Mouse (Mus musculus) MEL (cell line): ENCODE measurements around the gene Tnfrsf8.

Source experiments
- CTCF ChIP-seq, 3 experiments: IDR thresholded peaks in 2 of 3; conservative IDR thresholded peaks in 1 of 3; 2 replicates each; pipeline ENCODE4 v1.5.1; 2011 to 2012; ENCODE audit warnings: low read length in 3 of 3, low read depth in 2 of 3, mild to moderate bottlenecking in 2 of 3, improper control_type of control experiment in 1 of 3, inconsistent platforms in 1 of 3, mixed read lengths in 1 of 3, moderate library complexity in 1 of 3; ENCODE audit not compliant: control insufficient read depth in 1 of 3, insufficient read depth in 1 of 3, poor library complexity in 1 of 3, severe bottlenecking in 1 of 3
- HCFC1 ChIP-seq: IDR thresholded peaks from 2 replicates; pipeline ENCODE4 v1.6.1; 2012; ENCODE audit warnings: low read depth, mild to moderate bottlenecking, inconsistent platforms, low read length, improper control_type of control experiment, moderate library complexity
- MAFK ChIP-seq: IDR thresholded peaks from 2 replicates; pipeline ENCODE4 v1.6.1; 2011; ENCODE audit warnings: low read depth, mild to moderate bottlenecking, low read length, improper control_type of control experiment, borderline replicate concordance
- POLR2A ChIP-seq, 2 experiments: IDR thresholded peaks; 2 replicates each; pipeline ENCODE4 v1.6.1; 2011 to 2012; ENCODE audit warnings: low read length in 2 of 2, mild to moderate bottlenecking in 2 of 2, control low read depth in 1 of 2, improper control_type of control experiment in 1 of 2, low read depth in 1 of 2, moderate library complexity in 1 of 2; ENCODE audit not compliant: control insufficient read depth in 1 of 2, insufficient read depth in 1 of 2, poor library complexity in 1 of 2
- TAL1 ChIP-seq: IDR thresholded peaks from 2 replicates; pipeline ENCODE4 v1.6.1; 2012; ENCODE audit warnings: mild to moderate bottlenecking, inconsistent platforms, low read length, moderate library complexity, mixed read lengths
- ZNF384 ChIP-seq: IDR thresholded peaks from 2 replicates; pipeline ENCODE4 v1.6.1; 2012; ENCODE audit warnings: low read depth, mild to moderate bottlenecking, inconsistent platforms, low read length, improper control_type of control experiment

DNA sequence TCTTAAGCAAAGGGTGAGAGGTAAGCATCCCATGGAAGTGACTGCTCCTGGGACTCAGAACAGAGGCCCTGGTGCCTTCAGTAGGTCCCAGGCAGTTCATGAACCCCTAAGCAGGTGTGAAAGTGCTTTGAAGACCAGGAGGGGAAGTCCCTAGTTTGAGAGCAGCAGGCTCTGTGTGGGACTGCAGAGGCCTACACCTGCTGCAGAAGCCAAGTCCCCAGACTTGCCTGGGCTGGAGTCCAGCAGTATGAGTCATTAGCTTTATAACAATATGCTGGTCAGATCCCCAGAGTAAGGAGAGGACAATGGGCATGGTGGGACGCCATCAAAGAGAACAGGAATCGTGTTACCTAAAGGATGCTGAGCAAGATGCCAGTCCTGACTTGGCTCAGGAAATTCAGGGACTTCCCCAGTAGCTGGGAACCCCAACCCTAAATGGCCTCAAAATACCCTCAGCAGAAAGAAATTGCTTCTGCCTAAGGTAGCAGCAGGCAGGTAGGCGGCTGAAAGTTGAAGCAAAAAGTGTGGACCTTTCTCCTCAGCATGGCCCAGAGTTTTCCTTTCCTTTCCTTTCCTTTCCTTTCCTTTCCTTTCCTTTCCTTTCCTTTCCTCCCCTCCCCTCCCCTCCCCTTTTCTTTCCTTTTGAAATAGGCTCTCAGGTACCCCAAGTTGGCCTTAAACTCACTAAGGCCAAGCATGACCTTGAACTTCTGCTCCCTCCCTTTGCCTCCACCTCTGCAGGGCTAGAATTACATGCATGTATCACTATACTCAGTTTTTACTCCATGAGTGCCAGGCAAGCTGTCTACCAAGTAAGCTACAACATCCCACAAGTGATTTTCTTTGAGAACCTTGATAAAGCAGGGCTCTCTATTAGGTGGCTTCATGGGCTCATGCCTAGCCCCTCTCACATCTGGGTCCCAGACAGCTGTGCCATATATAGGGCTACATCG lies 4.6 kb upstream of the Tnfrsf8 start:
- TF ChIP-seq CTCF (IDR thresholded peaks at IDR 0.05 in 2 of 3, conservative IDR thresholded peaks at IDR 0.05 in 1 of 3; ENCODE audit: control insufficient read depth in 1 of 3, insufficient read depth in 1 of 3, low read depth in 2 of 3, low read length in 3 of 3, poor library complexity in 1 of 3, severe bottlenecking in 1 of 3), result no peak
- no peak for TF ChIP-seq TAL1
- TF ChIP-seq MAFK, result no peak
- no peak for TF ChIP-seq HCFC1
- no peak for TF ChIP-seq POLR2A (IDR thresholded peaks at IDR 0.05; ENCODE audit: control insufficient read depth in 1 of 2, insufficient read depth in 1 of 2, low read depth in 1 of 2, low read length in 2 of 2, poor library complexity in 1 of 2)
- TF ChIP-seq ZNF384, result no peak
